Mouse (Mus musculus) frontal cortex, postnatal 14 days (tissue): ENCODE measurements around the gene Plxnb1.

Experiments used
- DNase-seq, 2 experiments: peaks; one replicate each; pipeline ENCODE4 v3.0.0; 2022; ENCODE audit warnings: low spot score in 2 of 2

Plxnb1 gene

GRCm38 (mm10) chr9:109060898-109061295, 34.3 kb upstream of the Plxnb1 start:
- DNase-seq, result peak in 1 of 2 experiments; percentile 2

GRCm38 (mm10) chr9:109068095-109068735, 27.0 kb upstream of the Plxnb1 start:
- no peak for DNase-seq

- peak; percentile 87 to 93 for DNase-seq
Observed at GRCm38 (mm10) chr9:109073661-109074573, 21.3 kb upstream of the Plxnb1 start, which contains the start of gene Atrip. Gene Atrip (minus strand): TSS chr9:109074124.

- no peak for DNase-seq
Observed at GRCm38 (mm10) chr9:109080516-109080915, 14.7 kb upstream of the Plxnb1 start.

- no peak for DNase-seq
Observed at GRCm38 (mm10) chr9:109081749-109082123, 13.5 kb upstream of the Plxnb1 start.

GRCm38 (mm10) chr9:109082124-109082800, 12.9 kb upstream of the Plxnb1 start, which contains the start of the genes Ccdc51 and Tma7:
Gene Ccdc51 (plus strand): TSS chr9:109082493.
Gene Tma7 (minus strand): TSS chr9:109082587.
- peak; percentile 83 to 89 for DNase-seq

- DNase-seq, result no peak
Observed at GRCm38 (mm10) chr9:109084922-109085321, 10.3 kb upstream of the Plxnb1 start.

- no peak for DNase-seq
Observed at GRCm38 (mm10) chr9:109087987-109088386, 7.2 kb upstream of the Plxnb1 start.

- DNase-seq, result no peak
Observed at GRCm38 (mm10) chr9:109090446-109090845, 4.7 kb upstream of the Plxnb1 start.

- no peak for DNase-seq
Observed at GRCm38 (mm10) chr9:109091802-109092201, 3.4 kb upstream of the Plxnb1 start.

- no peak for DNase-seq
Observed at GRCm38 (mm10) chr9:109092799-109093198, 2.4 kb upstream of the Plxnb1 start.

GRCm38 (mm10) chr9:109093786-109094552, 1.2 kb upstream of the Plxnb1 start:
- DNase-seq, result no peak

- DNase-seq, result no peak
Observed at GRCm38 (mm10) chr9:109094553-109095136, 544 bp upstream of the Plxnb1 start.

- DNase-seq, result no peak
Observed at GRCm38 (mm10) chr9:109096251-109096661, 1.1 kb downstream of the Plxnb1 start.

GRCm38 (mm10) chr9:109096856-109097255, 1.7 kb downstream of the Plxnb1 start:
- no peak for DNase-seq

- DNase-seq, result no peak
Observed at GRCm38 (mm10) chr9:109097291-109097690, 2.1 kb downstream of the Plxnb1 start.

GRCm38 (mm10) chr9:109097831-109098230, 2.6 kb downstream of the Plxnb1 start:
- DNase-seq, result peak; percentile 39 to 72

GRCm38 (mm10) chr9:109098366-109098765, 3.2 kb downstream of the Plxnb1 start:
- DNase-seq, result no peak

GRCm38 (mm10) chr9:109098969-109099368, 3.8 kb downstream of the Plxnb1 start:
- no peak for DNase-seq

GRCm38 (mm10) chr9:109100307-109100928, 5.2 kb downstream of the Plxnb1 start:
- no peak for DNase-seq
